Comparison of ENCODE assay signal across 8 mouse cellular contexts in the genomic region with DNA sequence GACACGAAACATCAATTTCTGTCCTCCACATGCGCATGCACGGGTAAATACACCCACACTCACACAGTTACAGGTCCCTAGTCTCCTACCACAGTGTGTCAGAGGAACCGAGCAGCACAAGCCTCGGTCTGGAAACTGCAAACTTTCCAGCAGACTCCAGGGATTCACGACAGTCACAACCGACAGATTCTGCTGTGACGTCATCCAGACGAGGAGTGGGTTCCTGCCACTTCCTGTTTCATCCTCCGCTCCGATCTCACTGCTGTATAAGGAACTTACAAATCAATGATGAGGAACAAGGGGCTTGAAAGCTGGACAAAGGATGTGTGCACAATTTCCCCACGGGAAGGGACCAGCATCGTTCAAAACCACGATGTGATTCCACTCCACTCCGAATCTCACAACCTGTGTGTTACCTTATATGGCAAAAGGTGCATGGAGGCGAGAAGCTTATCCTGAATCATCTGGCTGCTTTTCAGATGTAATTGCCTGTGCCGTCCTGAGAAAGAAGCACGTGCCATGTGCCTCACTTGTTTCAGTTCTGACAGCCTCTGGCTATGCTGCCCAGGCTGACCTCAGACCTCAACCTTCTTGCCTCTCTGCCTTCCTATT. TPM values are rescaled to one million over a fixed set of nuclear protein-coding genes. Genes with fewer than 3 reads are reported as not detected.
DNase-seq lines count a peak whose midpoint lies in the region; ATAC-seq and TF ChIP-seq lines count a peak whose summit lies in the region.

No protein-coding gene starts in this region.

- H3K4me1 ChIP-seq in small intestine, adult 2 months (ENCODE audit: control insufficient read depth, insufficient read depth, insufficient read length, low read length) = no peaks in the 10 kb centered on the region; the same call in 1 of the 2 replicates

- WGBS in small intestine, adult 2 months = 35% methylated on average over 18 of the region's 18 CpGs

- ATAC-seq in frontal cortex, adult (ENCODE audit: low TSS enrichment) = peak; percentile 82

- TF ChIP-seq POLR2A in small intestine, adult 2 months (IDR thresholded peaks at IDR 0.05; ENCODE audit: low read depth, low read length) = no peak

- no peak for TF ChIP-seq CTCF in small intestine, adult 2 months (IDR thresholded peaks at IDR 0.05; ENCODE audit: extremely low read depth, insufficient read length, insufficient replicate concordance, low read depth, low read length)

- H3K4me3 ChIP-seq in small intestine, adult 2 months (ENCODE audit: low read depth, low read length) = peak overlapping the region; percentile 46

- H3K36me3 ChIP-seq in small intestine, adult 2 months (ENCODE audit: control insufficient read depth, insufficient read depth, low read length) = no peaks in the 10 kb centered on the region

- no peak overlapping the region for H3K27ac ChIP-seq in small intestine, adult 2 months (ENCODE audit: insufficient read depth, low read depth, low read length)

- DNase-seq in 416B (ENCODE audit: low read depth) (peak; percentile 79), ES-CJ7 (ENCODE audit: low read depth, low spot score) (peak; percentile 60)
- DNase-seq in layer of hippocampus, postnatal 10 days (ENCODE audit: low spot score in 2 of 2) = peak; percentile 58 to 64
- peak; percentile 61 for DNase-seq in lung, postnatal 36 days
- DNase-seq in urinary bladder, postnatal 10 days (ENCODE audit: low spot score) = no peak
- DNase-seq in kidney, postnatal 14 days = no peak

- H3K27me3 ChIP-seq in small intestine, adult 2 months (ENCODE audit: control insufficient read depth, insufficient read depth, low read length) = no peaks in the 10 kb centered on the region

RNA-seq across cellular contexts. Expression of gene Mark3, which starts 14.6 kb away (rescaled TPM):
- 100 to 1,000 TPM; 139 to 153 TPM for total RNA-seq in layer of hippocampus, postnatal 10 days (2021)
- 9.8 and 19.3 TPM in 2 replicates for polyA plus RNA-seq in small intestine, adult 2 months (2012; rRNA removed)

RNA-seq across cellular contexts. Expression of gene Eif5, which starts 21.9 kb away (rescaled TPM):
- 100 to 1,000 TPM; 260 to 272 TPM for total RNA-seq in layer of hippocampus, postnatal 10 days (2021)
- 25.8 and 55.8 TPM in 2 replicates for polyA plus RNA-seq in small intestine, adult 2 months (2012; rRNA removed)

Comparison
In these comparisons a context has a peak if more than half of its experiments do, and no peak if none do; other contexts are left out.
1. DNase-seq: peak in 416B (single experiment), ES-CJ7 (single experiment), layer of hippocampus, postnatal 10 days (2 of 2) and lung, postnatal 36 days (single experiment); none in urinary bladder, postnatal 10 days (single experiment) and kidney, postnatal 14 days (single experiment).